Comparison of ENCODE assay signal across 16 mouse cellular contexts in the genomic region with DNA sequence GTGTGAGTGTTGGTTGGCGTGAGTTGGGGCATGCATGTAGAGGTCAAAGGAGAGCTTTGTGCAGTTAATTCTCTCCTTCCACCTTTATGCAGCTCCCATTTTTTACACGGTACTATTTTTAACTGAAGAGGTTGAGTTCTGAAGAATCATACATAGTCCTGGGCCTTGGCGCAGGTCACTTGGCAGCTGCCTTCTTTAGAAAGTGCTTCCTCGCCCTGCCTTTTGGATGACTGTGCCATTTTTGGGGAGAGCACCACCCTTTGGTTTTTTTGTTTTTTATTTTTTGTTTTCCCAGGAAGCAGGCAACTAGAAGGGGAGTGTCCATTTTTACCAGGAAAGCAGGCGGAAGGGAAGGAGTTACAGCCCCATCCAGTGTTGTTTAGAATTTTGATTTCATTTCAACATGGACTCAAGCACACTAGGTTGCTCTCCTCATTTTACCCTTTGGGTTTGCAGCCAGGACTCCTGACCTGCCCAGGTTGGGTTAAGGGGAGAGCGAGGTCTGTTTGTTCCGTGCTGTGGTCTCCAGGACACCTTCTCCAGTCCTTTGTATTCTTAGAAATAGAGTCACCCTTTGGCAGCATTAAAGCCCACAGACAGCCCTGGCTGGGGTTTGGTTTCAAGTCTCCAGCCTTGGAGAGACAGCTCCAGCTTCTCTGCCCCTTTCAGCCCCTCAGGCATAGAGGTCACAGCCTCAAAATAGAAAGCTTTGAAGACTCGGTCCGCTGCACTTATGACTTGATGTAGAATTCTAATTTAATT.
DNase-seq lines count a peak whose midpoint lies in the region; ATAC-seq and TF ChIP-seq lines count a peak whose summit lies in the region.
"Had no signal": no experiment of that assay in that cellular context is flagged by ENCODE, and none has a peak within 500 bp of the region (broad histone marks: within the 10 kb centered on the region; RNA-seq: fewer than 3 reads in every experiment).

No protein-coding gene starts in this region.

- WGBS in lung, embryonic 16.5 days, result 80% methylated on average over 9 of the region's 9 CpGs
- WGBS in lung, adult 2 months, result 61% methylated on average over 9 of the region's 9 CpGs
- WGBS in heart, embryonic 13.5 days, result 51% methylated on average over 9 of the region's 9 CpGs

- peak overlapping the region; percentile 8; the same call in 1 of the 2 replicates for H3K27ac ChIP-seq in lung, embryonic 16.5 days (ENCODE audit: low read length)
- peak overlapping the region; percentile 80 for H3K27ac ChIP-seq in heart, embryonic 13.5 days (replicated peaks)
- H3K27ac ChIP-seq: limb, embryonic 10.5 days; liver, embryonic 14.5 days; midbrain, embryonic 15.5 days had no signal

- no peak overlapping the region for H3K4me3 ChIP-seq in lung, embryonic 16.5 days (ENCODE audit: low read length)
- no peak overlapping the region for H3K4me3 ChIP-seq in lung, adult 2 months (replicated peaks; ENCODE audit: extremely low read depth, low read depth, low read length)
- H3K4me3 ChIP-seq in heart, embryonic 13.5 days, result no peak overlapping the region
- H3K4me3 ChIP-seq: limb, embryonic 10.5 days; midbrain, embryonic 15.5 days had no signal

- no peaks in the 10 kb centered on the region for H3K27me3 ChIP-seq in lung, embryonic 16.5 days (ENCODE audit: control insufficient read depth, insufficient read depth, low read depth, low read length)
- H3K27me3 ChIP-seq in heart, embryonic 13.5 days (replicated peaks), result no peaks in the 10 kb centered on the region
- H3K27me3 ChIP-seq: midbrain, embryonic 15.5 days had no signal

- H3K9me3 ChIP-seq in lung, embryonic 16.5 days (ENCODE audit: control insufficient read depth, low read length), result no peaks in the 10 kb centered on the region
- H3K9me3 ChIP-seq in heart, embryonic 13.5 days, result no peaks in the 10 kb centered on the region
- H3K9me3 ChIP-seq: limb, embryonic 10.5 days; midbrain, embryonic 15.5 days had no signal

- ATAC-seq in lung, embryonic 16.5 days (ENCODE audit: low read depth), result no peak
- no peak for ATAC-seq in heart, embryonic 13.5 days (ENCODE audit: extremely low read depth, insufficient number of reproducible peaks, low FRiP score, low TSS enrichment)
- ATAC-seq: hindbrain, embryonic 16.5 days; midbrain, embryonic 15.5 days had no signal

- H3K4me1 ChIP-seq in lung, embryonic 16.5 days (replicated peaks; ENCODE audit: control insufficient read depth, insufficient read depth, low read length), result peaks cover 7% of the 10 kb centered on the region
- H3K4me1 ChIP-seq in lung, adult 2 months (ENCODE audit: control insufficient read depth, insufficient read depth, low read length), result no peaks in the 10 kb centered on the region
- peaks cover 55% of the 10 kb centered on the region for H3K4me1 ChIP-seq in heart, embryonic 13.5 days

- H3K36me3 ChIP-seq in lung, embryonic 16.5 days (ENCODE audit: control insufficient read depth, insufficient read depth, low read length), result peaks cover 9% of the 10 kb centered on the region
- peaks cover 60% of the 10 kb centered on the region for H3K36me3 ChIP-seq in heart, embryonic 13.5 days
- H3K36me3 ChIP-seq: midbrain, embryonic 15.5 days had no signal

- TF ChIP-seq POLR2A in lung, adult 2 months (IDR thresholded peaks at IDR 0.05; ENCODE audit: borderline replicate concordance, extremely low read depth, low read depth, low read length), result no peak

- no peak overlapping the region for H3K4me2 ChIP-seq in lung, embryonic 16.5 days (ENCODE audit: low read depth, low read length)
- H3K4me2 ChIP-seq in heart, embryonic 13.5 days, result no peak overlapping the region
- H3K4me2 ChIP-seq: midbrain, embryonic 15.5 days had no signal

- no peak for TF ChIP-seq CTCF in lung, adult 2 months (IDR thresholded peaks at IDR 0.05; ENCODE audit: insufficient read depth, low read length)

- H3K9ac ChIP-seq in lung, embryonic 16.5 days (ENCODE audit: low read length), result no peak overlapping the region
- peak overlapping the region; percentile 47; the same call in 1 of the 2 replicates for H3K9ac ChIP-seq in heart, embryonic 13.5 days
- H3K9ac ChIP-seq: liver, embryonic 14.5 days; midbrain, embryonic 15.5 days had no signal

- DNase-seq in heart, adult 11 months, result peak; percentile 97
- DNase-seq in heart, postnatal 4 days, result no peak
- DNase-seq in lung, adult 2 months, result no peak
- no peak for DNase-seq in right cerebral cortex, adult 2 months (ENCODE audit: low spot score in 2 of 2)
- no peak for DNase-seq in embryo, embryonic 11 days
- DNase-seq in frontal cortex, postnatal 25 days (ENCODE audit: low spot score in 2 of 2), result no peak
- DNase-seq: adrenal gland, adult 2 months; cerebellum, adult 2 months; layer of hippocampus, postnatal 36 days; thymus, postnatal 36 days had no signal
